Mouse (Mus musculus): ENCODE data around the gene Rhobtb3. TPM values are rescaled to one million over a fixed set of nuclear protein-coding genes. Genes with fewer than 3 reads are reported as not detected.

The Rhobtb3 gene
- 64.4 and 66.7 TPM in 2 replicates for polyA plus RNA-seq (2014; fragmentation: Nextera tagmentation; extraction: Ambion mirVana)

DNA sequence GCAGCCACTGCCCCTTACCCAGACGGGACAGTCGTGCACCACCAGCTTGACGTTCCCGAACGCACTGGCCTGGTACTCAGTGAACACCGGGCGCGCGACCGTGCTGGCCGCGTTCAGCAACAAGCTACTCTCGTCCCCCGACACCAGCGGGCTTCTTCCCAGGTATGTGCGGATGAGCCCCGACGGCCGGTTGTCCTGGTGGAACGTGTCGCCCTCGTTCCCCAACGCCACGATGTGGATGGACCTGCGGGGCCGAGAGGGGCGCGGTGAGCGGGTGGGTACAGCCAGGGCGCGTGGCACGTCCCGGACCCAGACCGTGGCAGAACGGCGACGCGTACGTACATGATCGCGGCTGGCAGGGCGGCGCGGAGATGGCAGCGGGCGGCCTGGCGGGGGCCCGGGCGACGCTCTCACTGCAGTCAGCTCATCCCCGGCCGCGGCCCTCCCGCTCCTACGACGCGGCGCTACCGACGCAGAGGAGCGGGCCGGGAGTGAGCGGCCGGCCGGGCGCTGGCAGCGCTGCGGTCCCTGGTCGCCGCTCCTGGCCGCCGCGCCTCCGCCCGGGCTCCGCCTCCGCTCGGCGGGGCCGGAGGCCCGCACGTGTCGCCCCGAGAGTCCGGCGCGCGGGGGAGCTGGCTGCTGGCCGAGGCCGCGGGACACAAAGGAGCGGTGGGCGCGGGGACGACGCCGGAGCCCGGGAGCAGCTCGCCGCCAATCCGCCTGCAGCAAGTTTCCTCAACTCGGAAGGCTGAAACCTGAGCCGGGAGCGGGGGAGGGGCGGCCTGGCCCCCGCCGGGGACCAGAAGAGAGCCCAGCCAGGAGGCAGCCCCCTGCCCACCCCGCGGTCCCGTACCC lies at the start of gene Rhobtb3:
Rhobtb3 (minus strand) TSS at position 737 of the 855 bp plus-strand sequence.
- peak within 1 kb of the TSS; percentile 98 for H3K27ac ChIP-seq (ENCODE audit: low read depth, low read length)
- H3K4me2 ChIP-seq (ENCODE audit: low read depth, low read length, severe bottlenecking): peak within 1 kb of the TSS; percentile 68
- peak within 1 kb of the TSS; percentile 87 for H3K4me3 ChIP-seq (ENCODE audit: low read depth, low read length)
- ATAC-seq (replicated peaks; ENCODE audit: low FRiP score): peak; percentile 94
- under 1% methylated on average over 108 of the region's 110 CpGs for WGBS
- no peaks in the 10 kb centered on the region for H3K27me3 ChIP-seq (ENCODE audit: control insufficient read depth, insufficient read depth, low read length)
- DNase-seq (ENCODE audit: low spot score): peak; percentile 97
- peaks cover 1% of the 10 kb centered on the region; the same call in 1 of the 2 replicates for H3K36me3 ChIP-seq (ENCODE audit: control insufficient read depth, insufficient read depth, low read length)
- peak within 1 kb of the TSS; percentile 89 for H3K9ac ChIP-seq (ENCODE audit: low read length)
- no peaks in the 10 kb centered on the region for H3K9me3 ChIP-seq (ENCODE audit: control insufficient read depth, low read length)
- H3K4me1 ChIP-seq (replicated peaks; ENCODE audit: control insufficient read depth, insufficient read depth, low read length): peaks cover 6% of the 10 kb centered on the region; the same call in 1 of the 2 replicates

DNA sequence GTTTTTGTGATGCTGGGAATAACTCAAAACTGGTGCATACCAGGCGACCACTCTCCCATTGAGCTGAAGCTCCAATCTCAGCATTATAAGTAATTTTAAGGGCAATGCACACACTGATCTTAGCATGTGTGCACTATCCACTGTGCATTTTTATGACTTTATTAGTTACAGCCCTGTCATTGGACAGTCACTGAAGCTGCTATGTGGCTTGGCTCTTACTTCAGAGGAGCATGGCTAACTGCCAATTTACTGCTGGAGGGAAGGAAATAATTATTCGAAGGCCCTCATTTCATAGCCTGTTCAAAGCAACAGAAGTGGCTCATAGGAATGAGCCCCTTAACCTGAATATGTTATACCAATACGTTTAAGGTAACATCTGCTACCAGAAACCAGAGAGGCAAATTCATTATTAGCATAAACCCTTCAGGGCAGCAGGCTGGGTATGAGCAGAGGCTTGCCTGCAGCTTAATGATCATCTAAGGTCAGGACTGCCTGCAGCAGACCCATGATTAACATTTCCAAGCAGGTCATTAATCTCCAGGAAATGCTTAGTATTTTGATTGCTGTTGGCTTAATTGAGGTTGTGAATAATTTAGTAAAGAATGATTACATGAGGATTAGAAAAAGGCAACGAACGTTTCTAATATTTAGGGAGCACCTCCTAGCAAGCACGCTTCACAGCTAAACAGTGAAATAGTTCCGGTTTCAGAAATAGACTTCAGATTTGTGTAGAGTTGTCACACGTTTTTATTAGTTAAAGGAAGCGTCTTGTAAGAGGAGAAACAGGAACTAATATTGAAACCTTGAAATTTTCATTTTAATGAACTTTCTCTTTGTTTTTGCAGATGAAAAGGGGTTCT lies 48.7 kb upstream of the Rhobtb3 start:
- WGBS: 59% methylated on average over 9 of the region's 9 CpGs
- Histone ChIP-seq H3K27ac (ENCODE audit: low read depth, low read length) (no peak overlapping the region), H3K9ac (ENCODE audit: low read length) (no peak overlapping the region), H3K4me3 (ENCODE audit: low read depth, low read length) (no peak overlapping the region), H3K9me3 (ENCODE audit: control insufficient read depth, low read length) (no peaks in the 10 kb centered on the region; the same call in 1 of the 2 replicates), H3K4me1 (replicated peaks; ENCODE audit: control insufficient read depth, insufficient read depth, low read length) (no peaks in the 10 kb centered on the region), H3K27me3 (ENCODE audit: control insufficient read depth, insufficient read depth, low read length) (no peaks in the 10 kb centered on the region), H3K4me2 (ENCODE audit: low read depth, low read length, severe bottlenecking) (no peak overlapping the region), H3K36me3 (ENCODE audit: control insufficient read depth, insufficient read depth, low read length) (no peaks in the 10 kb centered on the region)
- DNase-seq (ENCODE audit: low spot score): no peak
- ATAC-seq (replicated peaks; ENCODE audit: low FRiP score): peak; percentile 91

DNA sequence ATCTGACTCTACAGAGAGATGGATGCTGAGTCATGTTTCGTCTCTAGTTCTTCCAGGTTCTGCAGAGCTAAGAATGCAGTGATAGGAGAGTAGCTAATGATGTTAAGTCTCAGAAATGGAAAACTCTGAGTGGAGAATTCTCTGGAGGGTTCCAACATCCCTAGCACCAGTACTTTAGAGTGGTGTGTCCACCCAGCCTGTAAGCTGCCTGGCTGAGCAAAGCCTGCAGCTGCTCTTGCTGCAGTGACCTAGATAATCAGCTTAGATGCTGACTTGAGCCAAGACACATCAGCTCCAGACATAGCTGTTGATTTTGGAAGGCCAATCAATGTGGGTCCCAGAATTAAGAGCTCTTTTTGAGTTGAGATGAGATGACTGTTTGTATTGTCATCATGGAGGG lies 44.4 kb upstream of the Rhobtb3 start:
- no peak for ATAC-seq (replicated peaks; ENCODE audit: low FRiP score)
- 86% methylated on average over 1 of the region's 1 CpGs for WGBS
- no peak overlapping the region for H3K4me3 ChIP-seq (ENCODE audit: low read depth, low read length)

DNA sequence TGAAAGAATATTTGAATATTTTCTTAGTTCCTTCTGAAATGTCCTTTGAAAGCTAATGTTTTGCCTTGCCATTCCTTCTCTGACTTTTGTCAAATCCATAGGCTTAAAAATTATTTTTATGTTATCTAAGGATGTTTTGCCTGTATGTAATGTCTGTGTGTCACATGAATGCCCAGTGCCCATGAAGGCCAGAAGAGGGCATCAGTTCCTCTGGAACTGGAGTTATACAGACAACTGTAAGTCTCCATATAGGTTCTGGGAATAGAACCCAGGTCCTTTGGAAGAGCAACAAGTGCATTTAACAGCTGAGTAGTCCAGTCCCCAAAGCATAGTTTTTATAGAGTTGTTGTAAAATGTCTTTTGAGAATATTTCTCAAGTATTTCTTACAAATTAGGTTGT lies 38.2 kb upstream of the Rhobtb3 start:
- no peak for ATAC-seq (replicated peaks; ENCODE audit: low FRiP score)
- Histone ChIP-seq H3K9me3 (ENCODE audit: control insufficient read depth, low read length) (no peaks in the 10 kb centered on the region), H3K4me3 (ENCODE audit: low read depth, low read length) (no peak overlapping the region), H3K27ac (ENCODE audit: low read depth, low read length) (no peak overlapping the region), H3K36me3 (ENCODE audit: control insufficient read depth, insufficient read depth, low read length) (no peaks in the 10 kb centered on the region), H3K27me3 (ENCODE audit: control insufficient read depth, insufficient read depth, low read length) (no peaks in the 10 kb centered on the region), H3K9ac (ENCODE audit: low read length) (no peak overlapping the region), H3K4me2 (ENCODE audit: low read depth, low read length, severe bottlenecking) (no peak overlapping the region), H3K4me1 (replicated peaks; ENCODE audit: control insufficient read depth, insufficient read depth, low read length) (no peaks in the 10 kb centered on the region)
- DNase-seq (ENCODE audit: low spot score): no peak

More for the DNA sequence above, 44.4 kb upstream of the Rhobtb3 start:
- no peaks in the 10 kb centered on the region for H3K9me3 ChIP-seq (ENCODE audit: control insufficient read depth, low read length)
- H3K9ac ChIP-seq (ENCODE audit: low read length): no peak overlapping the region
- H3K4me2 ChIP-seq (ENCODE audit: low read depth, low read length, severe bottlenecking): no peak overlapping the region
- H3K27ac ChIP-seq (ENCODE audit: low read depth, low read length): no peak overlapping the region
- H3K4me1 ChIP-seq (replicated peaks; ENCODE audit: control insufficient read depth, insufficient read depth, low read length): no peaks in the 10 kb centered on the region
- H3K27me3 ChIP-seq (ENCODE audit: control insufficient read depth, insufficient read depth, low read length): no peaks in the 10 kb centered on the region
- no peaks in the 10 kb centered on the region for H3K36me3 ChIP-seq (ENCODE audit: control insufficient read depth, insufficient read depth, low read length)
- no peak for DNase-seq (ENCODE audit: low spot score)

DNA sequence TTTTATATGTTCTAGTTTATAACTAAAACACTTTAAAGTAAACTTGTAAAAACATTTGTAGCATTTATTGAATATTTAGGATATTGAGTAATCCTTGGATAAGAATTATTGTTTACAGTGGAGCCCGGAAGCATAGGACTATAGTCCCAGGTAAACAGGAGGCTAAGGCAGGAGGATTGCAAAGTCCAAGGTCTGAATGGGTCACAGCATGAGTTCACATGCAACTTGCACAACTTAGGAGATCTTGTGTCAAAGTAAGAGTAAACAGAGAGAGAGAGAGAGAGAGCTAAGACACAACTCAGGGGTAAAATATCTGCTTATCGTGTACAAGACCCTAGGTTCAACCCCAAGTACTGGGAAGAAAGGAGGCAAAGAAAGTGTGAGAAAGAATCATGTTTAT lies 32.9 kb upstream of the Rhobtb3 start:
- Histone ChIP-seq H3K9ac (ENCODE audit: low read length) (no peak overlapping the region), H3K4me1 (replicated peaks; ENCODE audit: control insufficient read depth, insufficient read depth, low read length) (no peaks in the 10 kb centered on the region), H3K27ac (ENCODE audit: low read depth, low read length) (no peak overlapping the region), H3K36me3 (ENCODE audit: control insufficient read depth, insufficient read depth, low read length) (no peaks in the 10 kb centered on the region), H3K4me3 (ENCODE audit: low read depth, low read length) (no peak overlapping the region), H3K27me3 (ENCODE audit: control insufficient read depth, insufficient read depth, low read length) (no peaks in the 10 kb centered on the region), H3K9me3 (ENCODE audit: control insufficient read depth, low read length) (no peaks in the 10 kb centered on the region), H3K4me2 (ENCODE audit: low read depth, low read length, severe bottlenecking) (no peak overlapping the region)
- DNase-seq (ENCODE audit: low spot score) (no peak), ATAC-seq (replicated peaks; ENCODE audit: low FRiP score) (no peak)
- 79% methylated on average over 2 of the region's 2 CpGs for WGBS

DNA sequence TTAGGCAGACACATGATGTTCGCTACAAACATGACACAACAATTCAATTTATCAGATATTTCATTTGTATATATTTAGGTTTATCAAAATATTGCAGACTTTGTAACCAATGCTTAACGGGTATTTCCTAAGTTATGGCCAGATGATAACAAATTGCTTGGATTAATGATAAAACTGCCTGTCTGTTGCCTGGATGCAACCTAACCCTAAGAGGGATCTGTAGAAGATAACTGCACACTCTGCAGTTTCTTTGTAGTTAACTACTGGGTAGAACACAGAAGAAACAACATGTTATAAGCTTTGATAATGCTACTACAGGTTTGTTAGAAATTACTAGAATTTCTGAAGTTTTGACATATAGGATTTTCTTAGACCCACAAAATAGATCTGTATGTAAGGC lies 32.5 kb upstream of the Rhobtb3 start:
- Histone ChIP-seq H3K27ac (ENCODE audit: low read depth, low read length) (no peak overlapping the region), H3K4me3 (ENCODE audit: low read depth, low read length) (no peak overlapping the region), H3K4me1 (replicated peaks; ENCODE audit: control insufficient read depth, insufficient read depth, low read length) (no peaks in the 10 kb centered on the region), H3K4me2 (ENCODE audit: low read depth, low read length, severe bottlenecking) (no peak overlapping the region), H3K36me3 (ENCODE audit: control insufficient read depth, insufficient read depth, low read length) (no peaks in the 10 kb centered on the region), H3K9ac (ENCODE audit: low read length) (no peak overlapping the region), H3K9me3 (ENCODE audit: control insufficient read depth, low read length) (no peaks in the 10 kb centered on the region), H3K27me3 (ENCODE audit: control insufficient read depth, insufficient read depth, low read length) (no peaks in the 10 kb centered on the region)
- no peak for DNase-seq (ENCODE audit: low spot score)
- 93% methylated on average over 2 of the region's 2 CpGs for WGBS
- no peak for ATAC-seq (replicated peaks; ENCODE audit: low FRiP score)

DNA sequence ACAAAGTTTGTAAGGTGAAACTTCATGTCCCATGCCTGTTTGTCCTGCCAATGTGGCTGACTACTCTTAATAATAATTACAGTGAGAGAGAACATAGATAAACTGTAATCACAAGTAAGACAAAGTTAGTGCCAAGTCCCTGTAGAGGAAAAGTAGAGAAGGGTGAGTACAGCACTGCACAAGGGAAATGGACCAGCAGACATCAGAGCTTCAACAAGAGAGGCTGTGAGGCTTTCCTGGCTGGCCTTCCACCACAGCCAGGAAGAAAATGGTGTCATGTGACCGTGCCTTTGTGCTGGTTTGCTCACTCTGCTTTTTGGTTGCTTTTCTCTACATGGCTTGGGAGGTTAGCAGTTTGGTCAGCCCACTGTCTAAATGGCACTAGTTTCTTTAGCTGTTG lies 31.9 kb upstream of the Rhobtb3 start:
- Histone ChIP-seq H3K4me2 (ENCODE audit: low read depth, low read length, severe bottlenecking) (no peak overlapping the region), H3K4me1 (replicated peaks; ENCODE audit: control insufficient read depth, insufficient read depth, low read length) (no peaks in the 10 kb centered on the region), H3K4me3 (ENCODE audit: low read depth, low read length) (no peak overlapping the region), H3K27ac (ENCODE audit: low read depth, low read length) (no peak overlapping the region), H3K9ac (ENCODE audit: low read length) (no peak overlapping the region), H3K27me3 (ENCODE audit: control insufficient read depth, insufficient read depth, low read length) (no peaks in the 10 kb centered on the region), H3K36me3 (ENCODE audit: control insufficient read depth, insufficient read depth, low read length) (no peaks in the 10 kb centered on the region), H3K9me3 (ENCODE audit: control insufficient read depth, low read length) (no peaks in the 10 kb centered on the region)
- DNase-seq (ENCODE audit: low spot score) (no peak), ATAC-seq (replicated peaks; ENCODE audit: low FRiP score) (no peak)
- 67% methylated on average over 1 of the region's 1 CpGs for WGBS

DNA sequence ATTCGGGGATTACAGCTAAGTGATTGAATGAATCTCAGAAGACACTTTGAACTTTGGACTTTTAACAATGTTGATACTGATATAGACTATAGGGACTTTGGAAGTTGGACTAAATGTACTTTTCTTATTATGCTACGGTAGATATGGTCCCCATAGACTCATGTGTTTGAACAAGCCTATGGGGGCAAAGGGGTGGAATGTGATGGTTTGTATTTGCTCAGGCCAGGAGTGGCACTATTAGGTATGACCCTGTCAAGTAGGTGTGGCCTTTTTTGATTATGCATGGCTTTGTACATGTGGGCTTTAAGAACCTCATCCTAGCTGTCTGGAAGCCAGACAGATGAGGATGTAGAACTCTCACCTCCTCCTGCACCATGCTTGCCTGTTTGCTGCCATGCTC lies 30.8 kb upstream of the Rhobtb3 start:
- ATAC-seq (replicated peaks; ENCODE audit: low FRiP score) (no peak), DNase-seq (ENCODE audit: low spot score) (no peak)
- Histone ChIP-seq H3K4me2 (ENCODE audit: low read depth, low read length, severe bottlenecking) (no peak overlapping the region), H3K4me3 (ENCODE audit: low read depth, low read length) (no peak overlapping the region), H3K36me3 (ENCODE audit: control insufficient read depth, insufficient read depth, low read length) (no peaks in the 10 kb centered on the region), H3K9ac (ENCODE audit: low read length) (no peak overlapping the region), H3K9me3 (ENCODE audit: control insufficient read depth, low read length) (no peaks in the 10 kb centered on the region), H3K27ac (ENCODE audit: low read depth, low read length) (no peak overlapping the region), H3K27me3 (ENCODE audit: control insufficient read depth, insufficient read depth, low read length) (no peaks in the 10 kb centered on the region), H3K4me1 (replicated peaks; ENCODE audit: control insufficient read depth, insufficient read depth, low read length) (no peaks in the 10 kb centered on the region)
- 85% methylated on average over 2 of the region's 2 CpGs for WGBS

All from forebrain, embryonic 11.5 days (tissue).